Mouse (Mus musculus): Measurements from ENCODE around the gene Fads3.

GRCm38 (mm10) chr19:10062862-10063261 lies 21.5 kb downstream of the Fads3 start:
- TF ChIP-seq CTCF (IDR thresholded peaks at IDR 0.05; ENCODE audit: low read depth, low read length) (no peak), POLR2A (IDR thresholded peaks at IDR 0.05; ENCODE audit: borderline replicate concordance, low read depth, low read length) (no peak)

Data from bone marrow macrophage, adult 2 months (primary cell).